Mouse (Mus musculus) myocyte (in vitro differentiated cells): Measurements from ENCODE around the gene Igf2bp1. TPM values are rescaled to one million over a fixed set of nuclear protein-coding genes. Genes with fewer than 3 reads are reported as not detected.
"Not testable (repeated sequence)": the region's sequence is repeated elsewhere in the genome, so short reads cannot be mapped to it uniquely, and the experiment has no call there.

ENCODE experiments used
- H3K27me3 ChIP-seq: one replicate; pipeline ENCODE4 v1.6.1; 2011; ENCODE audit not compliant: control insufficient read depth, insufficient read depth, insufficient read length
- H3K36me3 ChIP-seq: one replicate; pipeline ENCODE4 v1.6.1; 2011; ENCODE audit not compliant: control insufficient read depth, insufficient read depth
- H3K4me2 ChIP-seq: one replicate; pipeline ENCODE4 v1.6.1; 2011; ENCODE audit warnings: low read depth, control low read depth
- H3K4me3 ChIP-seq: one replicate; pipeline ENCODE4 v1.5.1; 2011; ENCODE audit warnings: mild to moderate bottlenecking, control low read depth, moderate library complexity
- H3K79me2 ChIP-seq: one replicate; pipeline ENCODE4 v1.6.1; 2011; ENCODE audit not compliant: control insufficient read depth, insufficient read depth
- H3ac ChIP-seq: one replicate; pipeline ENCODE4 v1.6.1; 2011; ENCODE audit not compliant: control insufficient read depth, insufficient read length
- CEBPB ChIP-seq: IDR thresholded peaks from 2 replicates; pipeline ENCODE4 v1.6.1; 2011; ENCODE audit warnings: mild to moderate bottlenecking, moderate library complexity; ENCODE audit not compliant: poor library complexity, insufficient read depth, severe bottlenecking
- E2F4 ChIP-seq: IDR thresholded peaks from one replicate; pipeline ENCODE4 v1.6.1; 2011; ENCODE audit warnings: mild to moderate bottlenecking, control low read depth, moderate library complexity; ENCODE audit not compliant: insufficient read depth
- MAX ChIP-seq: IDR thresholded peaks from one replicate; pipeline ENCODE4 v1.6.1; 2011; ENCODE audit warnings: low read depth, mild to moderate bottlenecking, control low read depth
- MYOD1 ChIP-seq, 3 experiments: IDR thresholded peaks; one replicate each; pipeline ENCODE4 v1.6.1; 2011; ENCODE audit warnings: control low read depth in 2 of 3, low read depth in 2 of 3, mild to moderate bottlenecking in 2 of 3, moderate library complexity in 1 of 3; ENCODE audit not compliant: insufficient read length in 2 of 3, control insufficient read depth in 1 of 3
- MYOG ChIP-seq, 3 experiments: IDR thresholded peaks; one replicate each; pipeline ENCODE4 v1.6.1; 2011; ENCODE audit warnings: control low read depth in 2 of 3, low read depth in 2 of 3, mild to moderate bottlenecking in 2 of 3; ENCODE audit not compliant: insufficient read length in 2 of 3, control insufficient read depth in 1 of 3, insufficient read depth in 1 of 3
- POLR2A ChIP-seq: IDR thresholded peaks from one replicate; pipeline ENCODE4 v1.6.1; 2011; ENCODE audit warnings: low read depth, mild to moderate bottlenecking, control low read depth, moderate library complexity; ENCODE audit not compliant: insufficient read length
- POLR2AphosphoS2 ChIP-seq: IDR thresholded peaks from one replicate; pipeline ENCODE4 v1.6.1; 2011; ENCODE audit warnings: low read depth, control low read depth; ENCODE audit not compliant: insufficient read length
- REST ChIP-seq: IDR thresholded peaks from one replicate; pipeline ENCODE4 v1.6.1; 2011; ENCODE audit warnings: mild to moderate bottlenecking, control low read depth, moderate library complexity; ENCODE audit not compliant: insufficient read depth, insufficient read length
- SRF ChIP-seq: IDR thresholded peaks from one replicate; pipeline ENCODE4 v1.6.1; 2011; ENCODE audit warnings: low read depth; ENCODE audit not compliant: control insufficient read depth, insufficient read length
- TCF12 ChIP-seq: IDR thresholded peaks from one replicate; pipeline ENCODE4 v1.6.1; 2011; ENCODE audit warnings: mild to moderate bottlenecking, control low read depth; ENCODE audit not compliant: poor library complexity, insufficient read depth, severe bottlenecking
- TCF3 ChIP-seq: IDR thresholded peaks from one replicate; pipeline ENCODE4 v1.6.1; 2011; ENCODE audit warnings: low read depth, control low read depth; ENCODE audit not compliant: insufficient read length
- USF1 ChIP-seq: IDR thresholded peaks from one replicate; pipeline ENCODE4 v1.6.1; 2011; ENCODE audit warnings: low read depth, mild to moderate bottlenecking, control low read depth, moderate library complexity
- polyA plus RNA-seq: library from polyadenylated mRNA; unstranded; fragments of >200 nt; fragmentation: generic; extraction: Trizol; gene quantifications from one replicate; pipeline ENCODE4 v1.2.1, GENCODE M21; 2012; ENCODE audit warnings: missing spikeins

Gene Igf2bp1
- polyA plus RNA-seq, 1 experiment = 0.30 TPM

- TF ChIP-seq E2F4 (no peak), MAX (no peak), MYOG (IDR thresholded peaks at IDR 0.05; ENCODE audit: control insufficient read depth in 1 of 3, insufficient read depth in 1 of 3, insufficient read length in 2 of 3, low read depth in 2 of 3) (no peak), POLR2A (no peak), REST (no peak)
Measured at GRCm38 (mm10) chr11:95945838-95946472, 59.8 kb downstream of the Igf2bp1 start.

DNA sequence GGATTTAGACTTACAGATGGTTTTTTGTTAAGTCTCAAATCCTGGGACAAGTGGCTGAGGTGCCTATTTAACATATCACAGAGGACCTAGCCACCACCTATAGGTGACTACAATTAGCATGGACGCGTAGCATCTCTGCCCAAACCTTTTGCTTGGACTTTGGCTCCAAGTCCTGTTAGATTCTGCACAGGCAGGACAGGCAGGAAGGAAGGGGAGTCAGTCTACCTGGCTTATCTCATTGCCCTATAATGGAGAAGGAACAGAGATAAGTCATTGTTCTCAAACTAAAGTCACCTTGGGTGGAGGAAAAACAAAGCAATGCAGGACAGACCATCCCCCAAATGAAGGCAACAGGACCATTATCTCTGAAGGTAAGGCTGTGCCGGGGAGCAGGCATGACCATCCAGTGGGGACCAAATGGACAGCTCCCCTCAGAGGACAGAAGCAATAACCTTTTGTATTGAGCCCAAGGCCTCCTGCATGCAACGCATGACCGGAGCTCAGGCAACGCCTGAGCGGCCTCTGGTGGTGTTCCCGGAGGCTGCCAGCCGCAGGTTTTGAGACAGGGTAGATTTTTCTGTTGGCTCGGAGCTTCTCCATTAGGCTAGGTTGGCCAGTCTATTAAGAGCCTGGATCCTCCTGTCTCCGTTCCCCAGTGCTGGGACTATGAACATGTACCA is 65.8 kb downstream of the Igf2bp1 start:
- Histone ChIP-seq H3K4me3 (no peak overlapping the region), H3K4me2 (no peak overlapping the region), H3K36me3 (no peaks in the 10 kb centered on the region), H3K79me2 (no peaks in the 10 kb centered on the region), H3ac (no peak overlapping the region), H3K27me3 (peaks cover 5% of the 10 kb centered on the region)
- TF ChIP-seq TCF12 (no peak), SRF (no peak), REST (no peak), USF1 (no peak), POLR2AphosphoS2 (no peak), TCF3 (no peak), E2F4 (no peak), MYOD1 (IDR thresholded peaks at IDR 0.05; ENCODE audit: control insufficient read depth in 1 of 3, insufficient read length in 2 of 3, low read depth in 2 of 3) (no peak), POLR2A (no peak), MAX (no peak), CEBPB (no peak), MYOG (IDR thresholded peaks at IDR 0.05; ENCODE audit: control insufficient read depth in 1 of 3, insufficient read depth in 1 of 3, insufficient read length in 2 of 3, low read depth in 2 of 3) (no peak)

More at GRCm38 (mm10) chr11:95945838-95946472, 59.8 kb downstream of the Igf2bp1 start:
- H3K4me3 ChIP-seq = no peak overlapping the region
- H3ac ChIP-seq = no peak overlapping the region
- no peak overlapping the region for H3K4me2 ChIP-seq
- H3K27me3 ChIP-seq = no peaks in the 10 kb centered on the region
- no peaks in the 10 kb centered on the region for H3K79me2 ChIP-seq
- no peaks in the 10 kb centered on the region for H3K36me3 ChIP-seq

DNA sequence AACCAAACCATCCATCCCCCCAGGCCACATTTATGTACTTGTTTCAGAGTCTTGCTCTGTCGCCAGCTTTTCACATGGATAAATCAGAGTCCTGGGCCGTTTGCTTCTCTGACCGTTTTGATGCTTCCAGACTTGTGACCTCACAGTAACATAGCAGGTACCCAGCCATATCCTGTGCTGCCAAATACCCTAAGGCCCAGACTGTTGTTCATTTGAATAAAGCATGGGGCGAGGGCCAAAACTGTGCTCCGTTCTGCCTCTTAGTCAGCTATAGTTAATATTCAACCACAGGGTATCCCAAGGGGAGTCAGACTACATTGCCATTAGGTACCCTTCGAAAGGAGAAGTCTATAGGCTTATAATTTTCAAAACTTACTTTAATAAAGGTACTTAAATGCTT is 69.3 kb downstream of the Igf2bp1 start:
- Histone ChIP-seq H3ac (no peak overlapping the region), H3K4me3 (no peak overlapping the region), H3K79me2 (no peaks in the 10 kb centered on the region), H3K4me2 (no peak overlapping the region), H3K27me3 (peaks cover 5% of the 10 kb centered on the region), H3K36me3 (no peaks in the 10 kb centered on the region)
- TF ChIP-seq TCF3 = no peak
- TF ChIP-seq MAX = no peak
- no peak for TF ChIP-seq POLR2AphosphoS2
- TF ChIP-seq CEBPB = no peak
- TF ChIP-seq REST = no peak
- TF ChIP-seq TCF12 = no peak
- no peak for TF ChIP-seq MYOD1 (IDR thresholded peaks at IDR 0.05; ENCODE audit: control insufficient read depth in 1 of 3, insufficient read length in 2 of 3, low read depth in 2 of 3)
- TF ChIP-seq USF1 = no peak
- TF ChIP-seq POLR2A = no peak
- no peak for TF ChIP-seq E2F4
- TF ChIP-seq SRF = no peak
- TF ChIP-seq MYOG (IDR thresholded peaks at IDR 0.05; ENCODE audit: control insufficient read depth in 1 of 3, insufficient read depth in 1 of 3, insufficient read length in 2 of 3, low read depth in 2 of 3) = no peak

DNA sequence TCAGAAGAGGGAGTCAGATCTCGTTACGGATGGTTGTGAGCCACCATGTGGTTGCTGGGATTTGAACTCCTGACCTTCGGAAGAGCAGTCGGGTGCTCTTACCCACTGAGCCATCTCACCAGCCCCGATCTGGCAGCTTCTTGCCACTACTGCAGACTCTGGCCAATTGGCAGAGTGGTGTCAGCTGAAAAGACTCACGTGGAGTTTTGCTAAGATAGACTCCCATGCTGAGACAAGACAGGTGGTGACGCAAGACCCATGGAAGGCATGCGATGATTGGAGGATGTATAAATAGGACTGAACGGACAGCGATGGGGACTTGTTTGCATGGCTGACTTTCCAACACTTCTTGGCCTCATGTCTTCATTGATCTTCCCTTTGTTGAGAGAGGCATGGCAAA is 73.6 kb downstream of the Igf2bp1 start:
- H3K79me2 ChIP-seq, H3K27me3 ChIP-seq, H3K4me2 ChIP-seq, H3K4me3 ChIP-seq, H3ac ChIP-seq, H3K36me3 ChIP-seq: not testable (repeated sequence)

GRCm38 (mm10) chr11:95926398-95926797 is 79.3 kb downstream of the Igf2bp1 start:
- no peaks in the 10 kb centered on the region for H3K36me3 ChIP-seq
- TF ChIP-seq POLR2A = no peak
- TF ChIP-seq TCF12 = no peak
- no peak for TF ChIP-seq POLR2AphosphoS2
- TF ChIP-seq MYOD1 (IDR thresholded peaks at IDR 0.05; ENCODE audit: control insufficient read depth in 1 of 3, insufficient read length in 2 of 3, low read depth in 2 of 3) = no peak
- TF ChIP-seq E2F4 = no peak
- TF ChIP-seq SRF = no peak
- TF ChIP-seq CEBPB = no peak
- TF ChIP-seq MAX = no peak
- no peak for TF ChIP-seq TCF3
- TF ChIP-seq MYOG (IDR thresholded peaks at IDR 0.05; ENCODE audit: control insufficient read depth in 1 of 3, insufficient read depth in 1 of 3, insufficient read length in 2 of 3, low read depth in 2 of 3) = no peak
- TF ChIP-seq REST = no peak
- H3K79me2 ChIP-seq = no peaks in the 10 kb centered on the region
- no peak overlapping the region for H3K4me2 ChIP-seq
- no peak overlapping the region for H3ac ChIP-seq
- H3K27me3 ChIP-seq = no peaks in the 10 kb centered on the region
- no peak overlapping the region for H3K4me3 ChIP-seq
